Mouse (Mus musculus) CD4-positive helper T cell, adult 2 months (primary cell): Measurements from ENCODE around the gene Etfbkmt.
A peak's percentile ranks its signal among the peaks of the same experiment; 100 is the strongest.
"Not testable (repeated sequence)": the region's sequence is repeated elsewhere in the genome, so short reads cannot be mapped to it uniquely, and the experiment has no call there.

ENCODE experiments used
- DNase-seq: peaks from one replicate; pipeline ENCODE4 v3.0.0-alpha.2; 2012; ENCODE audit warnings: low read depth, missing footprints, low spot score

The Etfbkmt gene

GRCm38 (mm10) chr6:149139471-149139870, at the start of gene Etfbkmt:
Gene Etfbkmt, plus strand, starts transcription at chr6:149139849.
- no peak for DNase-seq

DNA sequence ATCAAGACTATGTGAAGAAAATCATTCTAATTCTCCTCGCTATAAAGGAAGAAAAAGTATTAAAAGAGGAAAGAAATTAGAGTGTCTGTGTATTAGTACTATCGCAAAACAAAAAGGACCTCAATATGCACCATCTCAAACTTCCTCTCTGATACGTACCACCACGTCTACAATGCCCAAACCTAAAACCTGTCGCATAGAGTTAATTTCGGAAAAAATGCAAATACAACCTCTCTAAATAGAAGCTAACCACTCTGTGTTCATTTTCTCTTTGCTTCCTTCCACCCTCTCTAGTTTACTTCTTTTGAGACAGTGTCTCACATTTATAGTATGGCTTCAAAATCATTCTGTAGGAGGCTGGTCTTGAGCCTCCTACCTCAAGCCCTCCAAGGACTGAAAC, 47.2 kb upstream of the Etfbkmt start:
- DNase-seq = no peak

DNA sequence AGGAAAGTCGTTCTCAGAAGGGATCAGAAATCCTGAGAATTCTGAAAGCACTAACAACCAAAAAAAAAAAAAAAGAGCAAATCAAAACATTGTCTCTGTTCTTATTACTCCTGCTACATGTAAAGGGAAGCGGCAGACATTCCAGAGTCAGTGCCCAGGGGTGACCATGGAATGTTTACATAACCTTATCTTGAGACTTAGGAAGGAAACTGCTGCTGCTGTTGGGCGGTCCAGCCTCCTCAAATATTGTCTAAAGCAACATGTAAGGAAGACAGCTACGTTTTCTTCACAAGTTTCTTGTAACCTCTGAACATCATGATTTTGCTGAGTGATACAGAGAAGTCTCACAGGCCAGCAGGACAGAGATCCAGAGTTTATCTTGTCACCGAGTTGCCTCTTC, 46.2 kb upstream of the Etfbkmt start:
- no peak for DNase-seq

DNA sequence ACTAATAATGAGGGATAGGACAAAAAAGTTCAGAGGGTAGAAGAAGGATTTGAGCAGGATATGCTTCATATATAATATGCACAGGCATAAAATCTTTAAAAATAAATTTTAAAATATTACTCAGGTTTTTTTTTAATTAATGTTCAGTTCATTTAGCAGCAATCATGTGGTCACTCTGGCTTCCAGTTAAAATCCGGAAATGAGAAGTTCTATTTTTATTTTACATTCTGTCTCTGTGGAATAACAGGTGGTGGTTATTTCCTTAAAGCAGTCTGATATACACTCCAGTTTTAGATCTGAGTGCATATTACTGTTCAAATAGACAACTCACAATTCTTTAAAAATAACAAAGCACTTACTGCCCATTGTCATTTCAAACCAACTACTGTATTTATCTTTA, 45.1 kb upstream of the Etfbkmt start:
- no peak for DNase-seq

DNA sequence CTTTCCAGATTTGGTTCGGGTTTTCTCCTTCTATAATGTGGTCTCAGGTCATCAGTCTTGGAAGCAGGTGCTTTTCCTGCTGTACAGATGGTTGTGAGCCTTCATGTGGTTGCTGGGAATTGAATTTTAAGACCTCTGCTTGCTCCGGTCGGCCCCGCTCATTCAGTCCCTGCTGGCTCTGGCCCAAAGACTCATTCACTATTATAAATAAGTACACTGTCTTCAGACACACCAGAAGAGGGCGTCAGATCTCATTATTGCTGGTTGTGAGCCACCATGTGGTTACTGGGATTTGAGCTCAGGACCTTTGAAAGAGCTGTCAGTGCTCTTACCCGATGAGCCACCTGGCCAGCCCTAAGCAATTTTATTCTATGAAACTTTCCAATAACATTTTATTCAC, 44.3 kb upstream of the Etfbkmt start:
- no peak for DNase-seq

- no peak for DNase-seq
Observed at GRCm38 (mm10) chr6:149096233-149096632, 43.4 kb upstream of the Etfbkmt start.

DNA sequence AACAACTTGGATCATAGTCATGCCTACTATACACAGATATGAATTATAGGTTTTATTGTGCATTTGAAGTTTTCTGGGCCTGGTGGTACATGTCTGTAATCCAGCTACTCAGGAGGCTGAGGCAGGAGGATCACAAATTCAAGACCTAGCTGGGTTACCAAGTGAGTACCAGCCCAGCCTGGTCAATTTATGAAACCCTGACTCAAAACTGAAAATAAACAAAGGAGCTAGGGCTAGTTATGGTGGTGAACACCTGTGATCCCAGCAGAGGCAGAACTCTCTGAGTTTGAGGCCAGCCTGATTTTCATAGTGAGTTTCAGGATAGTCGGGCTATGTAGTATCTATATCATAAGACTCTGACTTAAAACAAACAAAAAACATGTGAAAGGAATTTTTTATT, 42.4 kb upstream of the Etfbkmt start:
- DNase-seq = no peak

DNA sequence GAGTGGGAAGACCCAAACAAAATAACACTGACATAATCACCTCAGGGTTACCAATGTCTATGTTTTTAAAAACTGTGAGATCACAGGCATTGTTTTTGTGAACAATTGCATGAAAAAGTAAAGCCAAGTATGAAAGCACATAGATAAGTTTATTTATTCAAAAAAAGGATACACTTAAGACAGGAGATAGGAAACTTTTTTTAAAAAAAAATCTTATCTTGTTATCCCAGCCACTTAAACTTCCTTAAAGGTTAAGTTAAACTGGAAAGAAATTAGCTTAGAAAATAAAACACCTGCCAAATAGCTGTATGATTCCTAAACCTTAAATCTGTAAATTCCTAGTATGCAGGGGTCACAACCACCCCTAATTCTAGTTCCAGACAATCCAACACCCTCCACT, 40.7 kb upstream of the Etfbkmt start:
- DNase-seq = no peak

DNA sequence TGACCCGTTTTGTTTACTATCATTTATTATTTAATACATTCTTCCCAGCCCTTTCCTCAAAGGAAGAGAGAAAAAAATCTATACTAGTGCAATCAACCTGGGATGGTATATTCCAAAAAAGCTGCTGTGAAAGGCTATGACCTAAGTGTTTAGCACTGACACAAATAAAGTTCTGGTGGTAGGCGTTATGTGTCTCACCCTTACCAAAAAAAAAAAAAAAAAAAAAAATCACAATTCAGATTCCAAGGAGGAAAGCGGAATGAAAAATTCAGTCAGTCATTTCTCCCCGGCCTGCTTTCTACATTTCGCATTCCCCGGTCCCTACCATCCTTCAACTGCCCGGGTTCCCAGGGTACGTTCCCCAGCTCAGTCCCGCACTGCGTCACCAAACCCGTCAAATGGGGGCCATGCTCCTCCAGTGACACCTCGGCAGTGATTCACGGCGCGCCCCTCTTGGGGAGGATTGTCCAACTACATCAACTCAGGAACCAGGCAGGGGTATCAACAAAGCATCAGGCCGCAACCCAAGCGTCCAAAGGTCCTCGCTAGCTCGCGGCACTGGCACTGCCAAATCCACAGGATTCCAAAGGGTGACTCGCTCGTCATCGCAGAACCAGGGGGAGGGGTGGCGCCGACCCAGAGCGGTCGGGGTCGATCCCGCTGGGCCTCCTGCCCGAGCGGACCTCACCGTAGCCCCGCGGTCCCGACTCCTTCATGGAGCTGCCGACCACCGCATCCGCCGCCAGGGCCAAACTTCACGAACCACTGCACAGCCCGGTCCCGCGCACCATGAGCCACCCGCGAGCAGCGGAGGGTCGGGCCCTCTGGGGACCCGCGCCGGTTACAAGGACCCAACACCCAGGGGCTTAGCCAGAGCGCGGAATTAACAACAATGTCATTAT, 39.2 kb upstream of the Etfbkmt start:
- no peak for DNase-seq

GRCm38 (mm10) chr6:149101076-149101942, 38.3 kb upstream of the Etfbkmt start, which contains the start of gene Dennd5b:
Gene Dennd5b, minus strand, starts transcription at chr6:149101680.
- peak; percentile 17 for DNase-seq

GRCm38 (mm10) chr6:149101943-149102243, 37.8 kb upstream of the Etfbkmt start:
- no peak for DNase-seq

DNA sequence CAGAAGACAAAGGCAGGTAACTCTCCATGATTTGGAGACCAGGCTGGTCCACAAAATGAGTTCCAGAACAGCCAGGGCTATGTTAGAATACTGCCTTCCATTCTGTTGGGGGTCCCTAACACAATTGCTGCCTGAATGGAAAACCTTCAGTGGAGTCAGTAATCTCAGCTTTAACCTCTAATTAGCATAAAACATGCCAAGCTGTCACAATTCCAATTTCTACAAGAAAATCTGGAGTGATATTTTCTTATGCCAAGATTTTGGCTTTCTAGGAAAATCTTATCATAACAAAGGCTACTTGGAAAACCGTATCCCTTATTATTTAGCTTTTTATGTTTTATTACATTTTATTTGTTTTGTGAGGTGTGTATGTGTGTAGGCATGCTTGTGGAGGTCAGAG, 36.2 kb upstream of the Etfbkmt start:
- DNase-seq = no peak

DNA sequence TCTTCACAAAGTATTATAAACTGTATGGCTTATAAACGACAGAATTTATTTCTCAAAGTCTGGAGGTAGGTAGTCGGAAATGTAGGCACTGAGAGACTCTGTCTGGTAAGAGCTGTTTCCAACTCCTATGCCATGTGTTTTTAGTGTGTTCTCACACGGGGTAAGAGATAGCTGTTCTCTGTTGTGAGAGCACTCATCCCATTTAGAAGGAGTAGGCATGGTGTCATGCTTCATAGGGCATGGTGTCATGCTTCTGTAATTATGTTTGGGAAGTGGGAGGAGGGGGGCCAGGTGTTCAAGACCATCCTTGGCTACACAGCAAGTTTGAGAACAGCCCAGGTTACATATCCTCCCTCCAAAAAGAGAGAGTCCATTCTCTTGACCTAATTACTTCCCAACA, 32.0 kb upstream of the Etfbkmt start:
- DNase-seq = no peak

GRCm38 (mm10) chr6:149108909-149109308, 30.7 kb upstream of the Etfbkmt start:
- no peak for DNase-seq

- no peak for DNase-seq
Observed at GRCm38 (mm10) chr6:149116992-149117391, 22.7 kb upstream of the Etfbkmt start.

- DNase-seq = no peak
Observed at GRCm38 (mm10) chr6:149118935-149119334, 20.7 kb upstream of the Etfbkmt start.

- DNase-seq = peak; percentile 49
Observed at GRCm38 (mm10) chr6:149119853-149120252, 19.8 kb upstream of the Etfbkmt start.

DNA sequence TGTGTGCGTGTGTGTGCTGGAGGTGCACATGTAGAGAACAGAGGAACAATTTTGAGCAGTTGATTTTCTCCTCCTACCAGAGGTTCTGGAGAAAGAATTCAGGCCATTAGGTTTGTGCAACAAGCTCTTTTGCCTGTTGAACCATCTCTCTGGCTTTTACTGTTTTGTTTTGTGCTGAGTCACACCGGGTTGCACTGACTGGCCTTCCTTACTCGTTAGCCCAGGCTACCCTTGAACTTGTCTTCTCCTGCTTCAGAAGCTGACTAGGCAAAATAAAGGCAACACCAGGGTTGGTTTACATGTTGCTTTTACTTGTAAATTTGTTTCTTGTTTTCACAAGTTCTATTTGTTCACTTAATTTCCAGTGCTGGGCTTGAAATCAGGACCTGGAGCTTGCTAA, 16.6 kb upstream of the Etfbkmt start:
- no peak for DNase-seq

DNA sequence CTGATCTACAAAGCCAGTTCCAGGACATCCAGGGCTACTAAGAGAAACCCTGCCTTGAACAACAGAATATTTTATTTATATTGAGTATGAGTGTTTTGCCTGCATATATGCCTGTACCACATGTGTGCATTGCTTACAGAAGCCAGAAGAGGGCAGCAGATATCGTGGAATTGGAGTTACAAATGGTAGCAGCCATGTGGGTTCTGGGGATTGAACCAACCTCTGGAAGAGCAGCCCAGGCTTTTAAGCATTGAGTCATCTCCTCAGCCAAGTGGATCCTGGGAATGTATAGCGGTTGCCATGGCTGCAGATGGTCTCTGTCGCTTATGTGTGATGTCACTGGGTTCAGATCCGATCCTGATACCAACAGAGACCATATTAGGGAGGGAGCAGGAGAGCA, 13.0 kb upstream of the Etfbkmt start:
- DNase-seq = peak; percentile 50

- not testable (repeated sequence) for DNase-seq
Observed at GRCm38 (mm10) chr6:149129870-149130269, 9.8 kb upstream of the Etfbkmt start, which contains the start of gene Gm10203. Gene Gm10203, plus strand, starts transcription at chr6:149130170.

- DNase-seq = no peak
Observed at GRCm38 (mm10) chr6:149131111-149131510, 8.5 kb upstream of the Etfbkmt start.

DNA sequence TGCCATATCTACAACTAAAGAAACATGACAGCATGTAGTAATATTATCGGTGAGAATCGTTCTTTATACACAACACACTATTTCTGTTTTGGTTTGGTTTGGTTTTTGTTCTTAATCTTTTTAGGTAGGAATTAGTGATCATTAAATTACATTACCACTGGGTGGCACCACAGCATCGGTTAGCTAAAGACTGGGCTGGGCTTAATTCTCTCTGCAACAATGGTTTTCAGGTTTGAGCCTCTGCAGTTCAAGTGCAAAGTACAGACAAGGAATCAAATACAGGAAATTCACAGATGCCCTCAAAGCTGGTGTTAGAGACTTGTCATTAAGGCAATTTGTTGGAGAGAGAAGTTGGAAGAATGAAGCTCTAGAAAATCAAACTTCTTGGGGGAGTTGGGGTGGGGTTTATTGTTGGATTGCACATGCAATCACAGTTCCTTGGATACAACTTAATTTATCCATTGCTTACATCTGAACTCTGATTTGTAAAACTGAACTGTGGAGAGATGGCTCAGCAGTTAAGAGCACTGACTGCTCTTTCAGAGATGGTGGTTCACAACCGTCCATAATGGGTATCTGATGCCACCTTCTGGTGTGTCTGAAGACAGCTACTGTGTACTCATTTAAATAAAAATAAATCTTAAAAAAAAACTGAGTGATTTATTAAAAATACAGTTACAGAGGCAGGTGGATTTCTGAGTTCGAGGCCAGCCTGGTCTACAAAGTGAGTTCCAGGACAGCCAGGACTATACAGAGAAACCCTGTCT, 7.2 kb upstream of the Etfbkmt start:
- DNase-seq = peak; percentile 79
